Mouse (Mus musculus): ENCODE measurements around the gene BC035044. TPM values are rescaled to one million over a fixed set of nuclear protein-coding genes. Genes with fewer than 3 reads are reported as not detected.

Gene BC035044
- total RNA-seq, 2 experiments from 2014 or later = 0.42 to 0.65 TPM

Small RNA genes within 50 kb of the gene (microRNA-seq; reads per million reads assigned to microRNA genes)
- gene Gm27336 = 0 reads per million in 2 experiments

Other genes starting within 250 kb of the BC035044 start
- gene Clec2h, start 228.7 kb downstream of the BC035044 start, total RNA-seq (2021) = not detected
- gene Klrb1, start 168.1 kb downstream of the BC035044 start, total RNA-seq (2021) = not detected
- gene Klrb1c, start 101.9 kb downstream of the BC035044 start, total RNA-seq (2021) = not detected
- gene Gm44511, start 64.8 kb downstream of the BC035044 start, total RNA-seq (2021) = not detected
- gene Klrb1b, start 64.8 kb downstream of the BC035044 start, total RNA-seq (2021) = not detected
- under 1 TPM in 1 of 2 experiments, not detected in 1; 0.10 TPM for gene Clec2i, start 3.5 kb downstream of the BC035044 start, total RNA-seq (2021)
- 1 to 10 TPM; 2.5 to 3.5 TPM for gene Clec2g, start 43.3 kb upstream of the BC035044 start, total RNA-seq (2021)
- gene Klrb1f, start 154.8 kb upstream of the BC035044 start, total RNA-seq (2021) = not detected
- not detected for gene Clec2e, start 209.8 kb upstream of the BC035044 start, total RNA-seq (2021)